Mouse (Mus musculus): ENCODE measurements around the gene Efna4.

Gene Efna4

DNA sequence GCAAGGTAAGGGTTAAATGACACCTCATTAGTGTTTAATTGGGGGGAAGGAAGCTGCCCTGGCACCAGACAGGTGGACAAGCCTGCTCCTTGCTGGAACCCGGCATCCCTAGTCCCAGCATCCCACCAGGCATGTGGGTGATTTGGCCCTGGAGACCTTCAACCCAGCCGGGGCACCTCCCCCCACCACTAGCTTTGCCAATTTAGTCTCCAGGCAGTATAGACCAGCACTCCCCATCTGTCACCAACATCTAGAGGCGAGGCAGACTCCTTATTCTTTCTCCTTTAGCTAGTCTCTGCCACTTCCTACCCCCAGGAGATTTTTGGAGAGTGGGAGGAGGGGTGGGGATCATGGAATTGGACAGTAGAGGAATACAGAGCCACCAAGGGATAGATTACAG is 7.5 kb downstream of the Efna4 start:
- DNase-seq, result no peak

- no peak for DNase-seq
Measured at GRCm38 (mm10) chr3:89328623-89329022, 9.2 kb downstream of the Efna4 start.

DNA sequence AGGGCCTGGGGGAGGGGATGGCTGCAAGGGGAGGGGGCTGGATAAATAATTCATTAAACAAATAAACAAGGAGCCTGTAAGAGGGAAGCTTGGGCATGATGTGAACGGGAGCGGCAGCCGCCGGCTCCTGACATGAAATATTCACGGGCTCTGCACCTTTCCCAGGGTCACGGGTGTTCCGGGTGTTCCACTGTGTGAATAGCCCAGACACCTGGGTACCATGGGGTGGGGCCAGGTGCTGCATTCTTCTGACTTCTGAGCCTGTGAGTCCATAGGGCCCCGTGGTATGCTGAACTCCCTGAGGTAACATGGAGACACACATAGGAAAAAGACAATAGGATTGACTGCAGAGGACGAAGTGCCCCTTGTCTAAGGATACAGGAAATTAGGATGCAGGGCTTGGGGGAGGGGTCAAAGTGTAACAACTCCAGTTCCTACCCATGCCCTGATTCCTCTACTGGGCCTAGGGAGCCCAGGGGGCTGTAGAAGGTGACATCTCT is 10.4 kb downstream of the Efna4 start:
- DNase-seq, result no peak

DNA sequence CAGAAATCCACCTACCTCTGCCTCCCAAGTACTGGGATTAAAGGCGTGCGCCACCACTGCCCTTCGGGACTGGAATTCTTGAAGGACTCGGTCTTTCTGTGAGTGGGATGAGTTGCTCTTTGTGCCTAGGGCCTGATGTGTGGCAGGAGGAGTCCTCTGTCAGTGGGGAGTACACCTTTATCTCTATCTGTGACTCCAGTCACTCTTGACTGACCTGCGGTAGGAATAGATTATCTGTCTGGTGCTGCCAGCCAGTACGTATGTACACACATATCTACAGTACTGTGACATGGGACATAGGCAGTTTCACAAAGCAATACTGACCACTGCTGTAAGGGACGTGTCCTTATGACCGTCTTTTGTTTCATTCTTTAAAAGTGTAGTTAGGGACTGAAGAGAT is 11.9 kb downstream of the Efna4 start:
- DNase-seq, result no peak

- peak; percentile 45 to 52 for DNase-seq
Measured at GRCm38 (mm10) chr3:89322514-89323165, 15.2 kb downstream of the Efna4 start, which contains the start of gene Efna3. Gene Efna3, minus strand, starts transcription at chr3:89322965.

DNA sequence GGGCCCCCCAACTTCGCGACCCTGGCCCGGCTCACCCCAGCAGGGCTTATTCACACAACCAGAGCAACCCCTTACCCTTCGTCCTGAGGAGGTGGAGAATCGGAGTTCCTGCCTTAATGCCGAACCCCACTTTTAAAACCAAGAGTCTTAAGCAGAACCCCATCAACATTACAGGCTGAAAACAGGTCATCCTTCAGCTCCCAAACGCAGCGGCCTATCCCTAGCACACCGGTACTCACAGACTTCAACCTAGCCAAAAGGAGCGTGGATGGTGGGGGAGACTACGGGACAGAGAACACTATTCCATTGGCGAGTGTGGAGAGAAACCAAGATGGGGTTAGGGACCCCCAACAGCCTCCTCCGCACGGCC is 15.7 kb downstream of the Efna4 start:
- no peak for DNase-seq

DNA sequence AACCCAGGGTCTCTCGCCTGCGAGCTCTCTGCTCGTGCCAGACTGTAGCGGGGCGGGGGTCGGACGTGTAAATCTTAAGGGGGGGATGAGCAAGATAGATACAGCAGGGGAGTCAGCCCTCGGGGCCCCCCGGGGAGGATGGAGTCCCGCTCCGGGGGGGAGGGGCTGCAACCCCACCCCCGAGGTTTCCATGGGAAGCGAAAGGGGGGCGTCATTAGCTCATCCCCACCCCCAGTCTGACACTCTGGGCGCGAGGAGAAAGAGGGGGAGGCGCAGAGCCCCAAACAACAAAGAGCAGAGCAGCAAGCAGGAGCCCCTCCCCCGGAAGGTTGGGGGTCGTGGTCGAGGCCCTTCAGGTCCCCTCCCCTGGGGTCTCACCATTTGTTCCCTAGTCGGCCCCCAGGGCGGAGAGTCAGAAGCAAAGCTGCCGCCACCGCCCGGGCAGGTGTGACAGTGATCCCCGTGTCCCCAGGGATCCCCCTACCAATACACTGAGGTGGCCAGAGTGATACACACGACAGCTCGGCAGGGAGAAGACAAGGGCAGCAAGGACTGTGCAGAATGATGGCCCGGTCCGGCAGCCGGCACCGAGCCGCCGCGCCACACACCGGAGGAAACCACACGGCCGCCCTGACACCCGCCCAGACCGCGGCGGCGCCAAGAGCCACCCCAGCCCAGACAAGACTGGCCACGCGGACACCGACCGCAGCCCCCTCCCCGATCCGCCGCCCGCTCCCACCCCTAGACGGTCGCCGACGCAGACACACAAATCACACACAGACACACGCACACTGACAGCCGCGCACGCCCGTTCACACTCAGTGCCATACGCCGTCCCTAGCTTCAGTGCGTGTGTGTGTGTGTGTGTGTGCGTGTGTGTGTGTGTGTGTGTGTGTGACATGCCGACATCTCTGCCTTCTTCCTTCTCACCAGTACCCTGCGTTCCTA is 16.4 kb downstream of the Efna4 start:
- no peak for DNase-seq

DNA sequence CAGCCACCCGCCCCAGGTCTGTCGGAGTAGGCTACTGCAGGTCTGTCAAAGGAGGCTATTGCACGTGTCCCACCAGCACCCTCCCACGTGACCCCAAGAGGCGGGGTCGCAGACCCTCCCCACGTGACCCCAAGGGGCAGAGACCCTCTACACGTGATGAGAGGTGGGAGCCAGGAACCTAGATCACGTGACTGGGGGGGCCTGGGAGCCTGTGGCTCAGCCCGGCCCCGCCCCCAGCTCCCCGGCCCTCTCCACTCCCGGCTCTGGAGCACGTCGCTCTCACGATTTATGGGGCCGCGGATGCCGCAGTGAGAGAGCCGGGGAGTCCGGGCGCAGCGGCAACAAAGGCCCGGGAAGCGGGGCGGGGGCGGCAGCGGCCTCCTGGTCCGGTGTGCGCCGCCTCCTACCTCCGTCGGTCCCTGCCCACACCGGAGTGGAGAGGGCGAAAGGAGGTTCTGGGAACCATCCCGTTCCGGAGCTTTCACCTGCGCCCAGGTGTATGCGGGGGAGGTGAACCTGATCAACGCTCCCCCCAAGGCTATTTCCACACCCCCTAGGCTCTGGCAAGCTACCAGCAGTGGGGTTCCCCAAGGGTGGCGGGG is 17.1 kb downstream of the Efna4 start:
- no peak for DNase-seq

- no peak for DNase-seq
Measured at GRCm38 (mm10) chr3:89319591-89320350, 18.1 kb downstream of the Efna4 start.

DNA sequence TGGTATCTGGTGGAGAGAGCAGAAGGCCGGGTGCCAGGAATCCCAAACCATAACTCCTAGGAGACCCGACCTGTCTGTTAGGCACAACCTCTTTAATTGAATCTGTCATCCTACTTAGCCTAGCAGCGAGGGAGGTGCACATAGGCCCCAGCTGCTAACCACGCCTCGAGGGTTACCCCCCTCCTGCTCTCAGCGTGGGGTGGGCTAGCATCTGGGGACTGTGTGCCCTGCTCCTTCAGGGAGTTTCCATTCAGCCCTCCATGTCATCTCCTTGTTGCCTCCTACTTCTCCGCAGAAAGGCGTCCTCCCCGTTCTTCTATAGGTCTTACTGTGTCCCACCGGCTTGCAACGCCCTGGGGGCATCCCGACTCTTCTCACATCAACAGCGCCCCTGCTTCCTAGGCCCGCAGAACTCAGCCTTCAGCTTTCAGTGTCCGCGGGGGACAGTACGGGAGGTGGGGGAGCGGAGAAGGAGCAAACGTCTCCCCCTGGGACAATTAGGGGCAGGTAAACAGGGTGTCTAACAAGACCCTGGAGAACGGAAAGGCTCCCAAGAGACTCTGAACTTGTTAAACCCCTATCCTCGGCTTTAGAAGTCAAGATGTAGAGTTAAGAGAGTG is 18.7 kb downstream of the Efna4 start:
- no peak for DNase-seq

GRCm38 (mm10) chr3:89318316-89318715 is 19.5 kb downstream of the Efna4 start:
- no peak for DNase-seq

DNA sequence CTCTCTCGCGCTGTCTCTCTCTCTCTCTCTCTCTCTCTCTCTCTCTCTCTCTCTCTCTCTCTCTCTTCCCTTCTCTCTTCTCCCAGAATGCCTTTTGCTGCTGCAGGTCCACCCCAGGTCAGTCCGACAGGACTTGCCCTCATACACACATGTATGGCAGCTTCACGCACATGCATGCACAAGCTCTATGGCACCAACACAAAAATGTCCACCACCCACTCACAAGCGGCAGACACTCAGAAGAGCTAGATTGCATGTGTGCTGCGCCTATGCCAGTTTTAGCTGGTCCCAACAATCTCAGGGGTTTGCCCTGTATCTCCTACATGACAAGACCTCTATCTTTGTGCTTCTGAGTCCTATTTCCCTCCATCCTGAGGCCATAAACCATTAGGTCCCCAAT is 20.6 kb downstream of the Efna4 start:
- DNase-seq, result no peak

DNA sequence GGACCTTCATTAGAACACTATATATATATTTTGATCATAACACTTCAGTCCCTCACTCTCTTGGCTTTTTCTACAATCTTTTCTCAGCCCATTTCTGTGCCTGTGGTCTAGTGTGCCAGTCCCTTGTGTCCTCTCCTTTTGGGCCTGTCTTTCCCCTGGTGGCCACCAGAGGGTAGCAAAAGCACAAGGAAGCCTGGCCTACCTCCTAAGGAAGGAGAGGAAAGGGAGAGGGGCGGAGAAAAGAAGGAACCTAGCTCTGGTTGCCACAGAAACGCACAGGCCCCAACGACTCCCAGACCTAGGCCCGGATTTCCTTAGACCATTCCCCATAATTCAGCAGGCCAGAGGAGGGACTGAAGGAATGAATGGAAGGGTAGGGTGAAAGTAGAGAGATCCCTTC is 21.0 kb downstream of the Efna4 start:
- DNase-seq, result peak; percentile 86 to 90

GRCm38 (mm10) chr3:89315930-89316831 is 21.6 kb downstream of the Efna4 start:
- DNase-seq, result no peak

DNA sequence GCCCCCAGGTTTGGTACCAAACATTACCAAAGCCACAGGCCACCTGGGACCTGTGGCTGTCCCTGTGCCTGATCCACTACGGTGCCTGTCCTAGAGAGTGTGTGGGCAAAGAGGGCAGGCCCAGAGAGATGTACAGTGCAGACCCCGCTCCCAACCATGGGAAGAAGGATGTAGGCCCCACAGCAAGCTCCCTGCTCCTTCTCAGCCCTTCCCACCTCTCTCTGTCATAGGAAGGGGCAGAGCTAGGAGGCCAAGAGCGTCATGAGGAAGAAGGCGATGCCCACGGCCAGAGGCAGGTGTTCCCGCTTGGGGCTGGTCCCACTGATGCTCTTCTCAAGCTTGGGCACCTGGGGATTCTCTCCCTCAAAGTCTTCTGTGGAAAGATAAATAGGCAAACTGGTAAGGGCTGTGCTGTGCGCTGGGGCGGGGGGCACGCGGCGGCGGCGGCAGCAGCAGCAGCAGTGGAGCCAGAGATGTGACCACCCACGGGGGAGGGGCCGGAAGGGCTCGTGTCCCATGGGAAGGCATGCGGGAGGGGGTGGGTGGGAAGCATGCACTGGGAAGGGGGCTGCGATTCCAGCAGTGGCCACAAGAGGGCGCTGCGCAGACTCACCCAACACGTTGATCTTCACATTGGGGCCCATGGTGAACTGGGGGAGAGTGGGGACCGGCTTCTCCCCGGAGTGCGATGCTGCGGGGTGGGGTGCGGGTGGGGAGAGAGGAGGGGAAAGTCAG is 22.5 kb downstream of the Efna4 start:
- DNase-seq, result peak; percentile 76 to 80

GRCm38 (mm10) chr3:89314791-89315190 is 23.0 kb downstream of the Efna4 start:
- DNase-seq, result no peak

GRCm38 (mm10) chr3:89314340-89314739 is 23.5 kb downstream of the Efna4 start:
- DNase-seq, result no peak

- DNase-seq, result peak; percentile 67 to 70
Measured at GRCm38 (mm10) chr3:89308089-89308488, 29.7 kb downstream of the Efna4 start.

- no peak for DNase-seq
Measured at GRCm38 (mm10) chr3:89305551-89306325, 32.1 kb downstream of the Efna4 start.

DNA sequence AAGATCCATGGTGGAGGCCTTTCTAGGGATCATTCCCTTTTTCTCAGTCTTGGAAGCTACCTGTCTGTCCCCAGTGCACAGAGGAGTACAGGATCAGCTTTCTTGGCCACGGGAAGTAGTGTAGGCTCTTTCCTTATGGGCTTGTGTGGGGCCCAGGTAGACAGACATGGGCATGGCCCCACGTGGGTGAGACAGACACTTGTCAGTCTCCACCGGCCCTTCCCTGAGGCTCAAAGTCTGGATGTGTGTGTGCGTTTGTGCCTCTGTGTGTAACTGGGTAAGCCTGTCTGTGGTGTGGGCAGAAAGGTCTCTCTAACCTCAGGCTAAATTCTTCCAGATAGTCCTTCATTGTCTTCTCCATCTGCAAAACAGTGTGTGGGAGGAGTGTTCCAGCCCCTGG is 32.7 kb downstream of the Efna4 start:
- DNase-seq, result no peak
